Mouse (Mus musculus) lung, postnatal 0 days (tissue): ENCODE data around the gene Hrc.

Experiments
- CTCF ChIP-seq: IDR thresholded peaks from 2 replicates; pipeline ENCODE4 v1.5.1; 2016; ENCODE audit warnings: antibody characterized with exemption, mild to moderate bottlenecking
- EP300 ChIP-seq: IDR thresholded peaks from 2 replicates; pipeline ENCODE4 v1.6.1; 2016; ENCODE audit warnings: antibody characterized with exemption, mild to moderate bottlenecking, control low read depth

- peak; percentile 81 for TF ChIP-seq CTCF
- no peak for TF ChIP-seq EP300
Measured at GRCm38 (mm10) chr7:45300270-45300669, 34.8 kb upstream of the Hrc start.
